Mouse (Mus musculus): ENCODE data around the gene Rbfox3. TPM values are rescaled to one million over a fixed set of nuclear protein-coding genes. Genes with fewer than 3 reads are reported as not detected.

Rbfox3 gene
- polyA plus RNA-seq, 1 experiment = 163 TPM

DNA sequence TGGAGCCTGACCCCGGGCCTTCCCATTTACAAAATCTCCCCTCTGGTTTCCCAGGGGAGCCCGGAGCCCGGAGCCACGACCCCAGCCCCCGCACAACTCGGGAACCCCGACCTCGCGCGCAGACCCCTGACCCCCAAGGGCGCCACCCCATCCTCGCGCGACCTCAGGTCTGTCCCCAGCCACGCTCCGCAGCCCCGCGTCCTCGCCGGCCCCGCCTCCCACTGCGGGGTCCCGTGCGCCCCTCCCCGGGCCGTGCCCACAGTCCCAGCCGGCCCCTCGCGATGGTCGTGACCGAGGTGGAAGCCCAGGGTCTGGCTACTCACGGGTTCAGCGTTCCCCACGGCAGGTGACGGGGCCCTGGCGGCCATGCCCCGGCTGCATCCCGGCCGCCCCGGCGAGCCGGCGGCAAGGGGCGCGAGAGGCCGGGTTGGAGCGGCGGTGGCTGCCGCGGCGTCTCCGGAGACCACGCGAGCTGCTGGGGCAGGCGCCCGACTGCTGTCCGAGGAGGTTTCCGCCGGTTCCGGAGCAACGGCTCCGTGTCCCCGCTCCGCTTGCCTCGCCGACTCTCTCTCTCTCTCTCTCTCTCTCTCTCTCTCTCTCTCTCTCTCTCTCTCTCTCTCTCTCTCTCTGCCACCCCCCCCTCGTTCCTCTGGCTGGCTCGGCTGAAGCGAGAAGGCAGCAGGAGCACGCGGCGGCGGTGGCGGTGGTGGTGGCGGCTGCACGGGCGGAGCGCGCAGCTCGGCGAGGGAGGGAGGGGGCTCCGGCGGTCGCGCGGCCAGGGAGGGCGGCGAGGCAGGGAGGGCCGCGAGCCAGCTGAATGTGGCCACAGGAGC is 2.2 kb downstream of the Rbfox3 start:
- peak; percentile 84 to 85 for DNase-seq
- peak overlapping the region; percentile 99 for H3K27ac ChIP-seq (ENCODE audit: insufficient read depth, low read length)
- under 1% methylated on average over 62 of the region's 90 CpGs for WGBS
- H3K4me1 ChIP-seq (ENCODE audit: control insufficient read depth, insufficient read depth, low read length) = peaks cover 16% of the 10 kb centered on the region
- peak overlapping the region; percentile 98 for H3K4me3 ChIP-seq (replicated peaks; ENCODE audit: insufficient read depth, low read depth, low read length)
- no peak for TF ChIP-seq CTCF (IDR thresholded peaks at IDR 0.05; ENCODE audit: borderline replicate concordance, insufficient read depth, low read depth, low read length)
- TF ChIP-seq POLR2A (IDR thresholded peaks at IDR 0.05; ENCODE audit: borderline replicate concordance, insufficient read depth, low read length) = peak; percentile 38; the same call in 1 of the 2 replicates
- H3K27me3 ChIP-seq (ENCODE audit: control insufficient read depth, insufficient read depth, low read length) = no peaks in the 10 kb centered on the region

GRCm38 (mm10) chr11:118908431-118908980 is 2.9 kb downstream of the Rbfox3 start:
- Histone ChIP-seq H3K4me3 (replicated peaks; ENCODE audit: insufficient read depth, low read depth, low read length) (peak overlapping the region; percentile 98), H3K4me1 (ENCODE audit: control insufficient read depth, insufficient read depth, low read length) (peaks cover 16% of the 10 kb centered on the region), H3K27ac (ENCODE audit: insufficient read depth, low read length) (peak overlapping the region; percentile 99), H3K27me3 (ENCODE audit: control insufficient read depth, insufficient read depth, low read length) (no peaks in the 10 kb centered on the region)
- WGBS = under 1% methylated on average over 51 of the region's 52 CpGs
- peak; percentile 78 to 83 for DNase-seq
- TF ChIP-seq POLR2A (IDR thresholded peaks at IDR 0.05; ENCODE audit: borderline replicate concordance, insufficient read depth, low read length) (peak; percentile 32; the same call in 1 of the 2 replicates), CTCF (IDR thresholded peaks at IDR 0.05; ENCODE audit: borderline replicate concordance, insufficient read depth, low read depth, low read length) (no peak)

DNA sequence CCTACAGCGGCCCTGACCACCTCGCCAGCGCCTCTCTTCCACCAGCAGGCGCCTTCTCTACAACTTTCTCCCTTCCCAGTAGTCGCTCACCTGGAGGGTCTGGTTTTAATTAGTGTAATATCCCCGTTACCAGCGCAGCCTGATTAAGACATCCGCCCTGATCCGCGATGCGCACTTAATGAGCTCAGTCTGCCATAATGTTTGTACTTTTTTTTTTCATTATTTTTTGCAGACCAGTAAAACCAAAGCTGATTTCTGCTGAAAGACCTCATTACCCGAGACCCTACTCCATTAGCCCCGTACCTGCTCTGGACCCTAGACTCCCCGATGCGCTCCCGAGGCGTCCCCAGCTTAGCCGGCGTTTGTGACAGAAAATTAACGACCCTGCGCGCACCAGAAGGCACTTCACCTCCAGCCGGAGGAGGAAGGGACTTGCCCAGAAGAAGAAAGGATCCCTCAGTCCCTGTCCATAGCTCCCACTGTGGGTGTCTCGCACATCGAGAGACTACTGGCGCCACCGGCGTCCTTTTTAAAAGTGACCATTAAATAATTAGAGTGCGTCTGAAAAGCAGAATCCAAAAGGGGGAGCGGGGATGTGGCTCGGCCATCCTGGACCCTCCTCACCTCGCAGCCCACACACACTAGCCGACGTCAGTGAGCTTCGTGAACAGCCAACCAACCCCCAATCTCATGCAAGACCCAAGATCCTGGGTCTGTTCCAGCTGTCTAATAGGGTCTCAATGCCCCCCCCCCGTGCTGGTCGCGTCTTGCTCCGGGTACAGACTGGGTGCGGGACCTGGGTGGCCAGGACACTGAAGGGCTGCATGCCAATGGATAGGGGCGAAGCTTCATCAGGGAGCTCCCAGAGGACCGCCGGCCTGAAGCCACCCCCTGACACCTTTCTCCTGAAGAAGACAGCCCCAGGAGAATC is 3.7 kb downstream of the Rbfox3 start:
- DNase-seq = no peak
- WGBS = under 1% methylated on average over 43 of the region's 43 CpGs

GRCm38 (mm10) chr11:118906824-118907470 is 4.5 kb downstream of the Rbfox3 start:
- no peaks in the 10 kb centered on the region for H3K27me3 ChIP-seq (ENCODE audit: control insufficient read depth, insufficient read depth, low read length)
- peak; percentile 69 to 76 for DNase-seq
- TF ChIP-seq CTCF (IDR thresholded peaks at IDR 0.05; ENCODE audit: borderline replicate concordance, insufficient read depth, low read depth, low read length) (no peak), POLR2A (IDR thresholded peaks at IDR 0.05; ENCODE audit: borderline replicate concordance, insufficient read depth, low read length) (peak; percentile 21; the same call in 1 of the 2 replicates)
- peaks cover 10% of the 10 kb centered on the region; the same call in 1 of the 2 replicates for H3K4me1 ChIP-seq (ENCODE audit: control insufficient read depth, insufficient read depth, low read length)
- 3% methylated on average over 23 of the region's 23 CpGs for WGBS
- H3K4me3 ChIP-seq (replicated peaks; ENCODE audit: insufficient read depth, low read depth, low read length) = peak overlapping the region; percentile 98
- H3K27ac ChIP-seq (ENCODE audit: insufficient read depth, low read length) = peak overlapping the region; percentile 99

More for the DNA sequence above, 3.7 kb downstream of the Rbfox3 start:
- peak overlapping the region; percentile 98 for H3K4me3 ChIP-seq (replicated peaks; ENCODE audit: insufficient read depth, low read depth, low read length)
- peaks cover 16% of the 10 kb centered on the region for H3K4me1 ChIP-seq (ENCODE audit: control insufficient read depth, insufficient read depth, low read length)
- no peaks in the 10 kb centered on the region for H3K27me3 ChIP-seq (ENCODE audit: control insufficient read depth, insufficient read depth, low read length)
- peak overlapping the region; percentile 99 for H3K27ac ChIP-seq (ENCODE audit: insufficient read depth, low read length)
- TF ChIP-seq CTCF (IDR thresholded peaks at IDR 0.05; ENCODE audit: borderline replicate concordance, insufficient read depth, low read depth, low read length) = no peak
- no peak; the same call in 1 of the 2 replicates for TF ChIP-seq POLR2A (IDR thresholded peaks at IDR 0.05; ENCODE audit: borderline replicate concordance, insufficient read depth, low read length)

GRCm38 (mm10) chr11:118906131-118906823 is 5.1 kb downstream of the Rbfox3 start:
- TF ChIP-seq CTCF (IDR thresholded peaks at IDR 0.05; ENCODE audit: borderline replicate concordance, insufficient read depth, low read depth, low read length) (no peak), POLR2A (IDR thresholded peaks at IDR 0.05; ENCODE audit: borderline replicate concordance, insufficient read depth, low read length) (no peak)
- H3K4me1 ChIP-seq (ENCODE audit: control insufficient read depth, insufficient read depth, low read length) = peaks cover 14% of the 10 kb centered on the region
- DNase-seq = peak; percentile 60 to 73

DNA sequence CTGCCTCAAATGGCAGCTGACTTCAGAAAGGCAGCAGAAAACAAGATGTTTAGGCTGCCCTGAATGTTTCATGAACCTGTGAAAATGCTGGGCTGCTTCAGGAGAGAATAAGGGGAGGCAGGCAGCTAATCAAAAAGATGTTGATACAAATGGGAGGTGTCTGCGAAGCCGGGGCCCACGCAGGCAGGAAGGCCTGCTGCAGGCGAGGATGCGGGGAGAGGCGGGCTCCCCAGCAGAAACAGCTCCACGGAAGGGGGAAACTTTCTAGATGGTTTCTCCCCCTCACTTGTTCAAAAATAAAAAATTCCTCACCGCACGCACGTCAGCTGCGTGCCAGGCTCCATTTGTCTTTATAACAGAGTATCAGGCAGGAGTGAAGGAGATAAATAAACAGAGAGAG is 5.7 kb downstream of the Rbfox3 start:
- 16% methylated on average over 11 of the region's 11 CpGs for WGBS
- no peak for TF ChIP-seq POLR2A (IDR thresholded peaks at IDR 0.05; ENCODE audit: borderline replicate concordance, insufficient read depth, low read length)
- TF ChIP-seq CTCF (IDR thresholded peaks at IDR 0.05; ENCODE audit: borderline replicate concordance, insufficient read depth, low read depth, low read length) = no peak
- peak; percentile 62 to 68 for DNase-seq
- no peaks in the 10 kb centered on the region for H3K27me3 ChIP-seq (ENCODE audit: control insufficient read depth, insufficient read depth, low read length)
- H3K4me1 ChIP-seq (ENCODE audit: control insufficient read depth, insufficient read depth, low read length) = peaks cover 15% of the 10 kb centered on the region
- peak overlapping the region; percentile 99 for H3K27ac ChIP-seq (ENCODE audit: insufficient read depth, low read length)
- peak overlapping the region; percentile 98 for H3K4me3 ChIP-seq (replicated peaks; ENCODE audit: insufficient read depth, low read depth, low read length)

More at GRCm38 (mm10) chr11:118906131-118906823, 5.1 kb downstream of the Rbfox3 start:
- Histone ChIP-seq H3K27ac (ENCODE audit: insufficient read depth, low read length) (peak overlapping the region; percentile 99), H3K4me3 (replicated peaks; ENCODE audit: insufficient read depth, low read depth, low read length) (peak overlapping the region; percentile 98), H3K27me3 (ENCODE audit: control insufficient read depth, insufficient read depth, low read length) (no peaks in the 10 kb centered on the region)
- 5% methylated on average over 12 of the region's 12 CpGs for WGBS
